Mouse (Mus musculus) splenic B cell, adult 2 months (primary cell): ENCODE data around the gene Rasgrp2.
A peak's percentile ranks its signal among the peaks of the same experiment; 100 is the strongest.

Experiments used
- DNase-seq: peaks from one replicate; pipeline ENCODE4 v3.0.0-alpha.2; 2011; ENCODE audit warnings: low read depth, low spot score
- H3K27me3 ChIP-seq: 2 replicates; pipeline ENCODE4 v1.6.1; 2012; ENCODE audit warnings: mild to moderate bottlenecking, low read length, moderate library complexity, mixed read lengths; ENCODE audit not compliant: control insufficient read depth, poor library complexity, insufficient read depth, severe bottlenecking
- H3K36me3 ChIP-seq: 2 replicates; pipeline ENCODE4 v1.6.1; 2012; ENCODE audit warnings: mild to moderate bottlenecking, low read length, moderate library complexity, mixed read lengths; ENCODE audit not compliant: control insufficient read depth, poor library complexity, insufficient read depth, severe bottlenecking

The Rasgrp2 gene

DNA sequence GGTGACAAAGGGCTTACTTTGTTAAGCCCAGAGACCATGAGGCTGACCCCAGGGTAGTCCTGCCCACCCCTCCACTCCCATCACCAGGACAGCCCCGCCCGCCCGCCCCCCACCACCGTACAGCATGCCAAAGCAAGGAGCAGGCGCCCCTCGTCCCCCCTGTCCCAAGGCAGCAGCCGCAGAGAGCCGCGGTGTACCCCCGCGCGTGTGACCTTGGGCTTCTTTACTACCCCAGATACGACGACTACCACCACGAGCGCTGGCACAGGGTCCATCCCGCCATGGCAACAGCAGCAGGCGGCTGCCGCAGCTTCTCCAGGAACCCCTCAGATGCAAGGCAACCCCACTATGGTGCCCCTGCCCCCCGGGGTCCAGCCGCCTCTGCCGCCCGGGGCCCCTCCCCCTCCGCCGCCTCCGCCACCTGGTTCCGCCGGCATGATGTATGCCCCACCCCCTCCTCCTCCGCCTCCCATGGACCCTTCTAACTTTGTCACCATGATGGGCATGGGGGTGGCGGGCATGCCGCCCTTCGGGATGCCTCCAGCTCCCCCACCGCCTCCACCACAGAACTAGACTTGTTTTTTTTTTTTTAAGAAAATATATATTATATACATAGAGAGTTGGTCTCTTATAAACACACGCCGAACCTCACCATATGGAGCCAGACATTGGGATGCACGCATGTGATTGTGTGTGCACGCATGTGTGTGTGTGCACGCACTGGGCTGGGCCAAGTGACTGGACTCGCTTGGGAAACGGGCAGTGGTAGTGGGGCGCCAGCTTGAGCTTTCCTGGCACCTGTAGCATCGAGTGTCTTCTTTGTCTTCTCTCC lies 23.5 kb upstream of the Rasgrp2 start:
- no peak for DNase-seq
- peaks cover 55% of the 10 kb centered on the region for H3K36me3 ChIP-seq
- no peaks in the 10 kb centered on the region for H3K27me3 ChIP-seq

DNA sequence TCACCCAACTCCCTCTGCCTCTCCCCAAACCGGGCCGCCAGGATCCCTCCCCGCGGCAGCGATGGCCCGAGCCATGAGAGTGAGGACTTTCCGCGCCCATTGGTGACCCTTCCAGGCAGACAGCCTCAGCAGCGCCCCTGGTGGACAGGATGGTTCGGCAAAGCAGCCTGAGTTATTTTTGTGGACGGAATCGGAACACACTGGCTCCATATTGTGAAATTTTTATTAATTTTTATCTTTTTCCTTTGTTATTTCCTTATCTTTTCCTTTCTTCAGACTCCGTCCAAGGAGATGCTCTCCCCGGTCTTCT lies 22.9 kb upstream of the Rasgrp2 start:
- DNase-seq: peak; percentile 44
- Histone ChIP-seq H3K36me3 (peaks cover 50% of the 10 kb centered on the region), H3K27me3 (no peaks in the 10 kb centered on the region)

DNA sequence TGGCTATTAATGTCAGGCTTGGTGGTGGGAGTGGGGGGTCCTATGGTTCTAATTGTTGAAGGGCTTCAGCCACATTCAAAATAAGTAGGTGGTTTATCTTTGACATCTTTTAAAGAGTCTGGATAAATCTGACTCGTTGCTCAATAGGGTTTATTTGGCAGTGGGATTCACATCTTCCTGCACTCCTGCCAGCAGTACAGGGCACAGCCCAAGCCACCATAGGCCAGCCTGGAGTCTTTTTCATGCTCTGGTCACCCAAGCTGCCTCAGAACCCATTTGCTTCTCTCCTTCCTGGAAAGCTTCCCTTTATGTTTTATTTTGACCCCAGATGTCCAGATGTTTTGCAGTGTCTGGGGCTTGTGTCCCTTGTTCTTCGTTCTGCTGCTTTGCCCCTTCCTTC lies 22.5 kb upstream of the Rasgrp2 start:
- Histone ChIP-seq H3K27me3 (no peaks in the 10 kb centered on the region), H3K36me3 (peaks cover 48% of the 10 kb centered on the region)
- DNase-seq: no peak

DNA sequence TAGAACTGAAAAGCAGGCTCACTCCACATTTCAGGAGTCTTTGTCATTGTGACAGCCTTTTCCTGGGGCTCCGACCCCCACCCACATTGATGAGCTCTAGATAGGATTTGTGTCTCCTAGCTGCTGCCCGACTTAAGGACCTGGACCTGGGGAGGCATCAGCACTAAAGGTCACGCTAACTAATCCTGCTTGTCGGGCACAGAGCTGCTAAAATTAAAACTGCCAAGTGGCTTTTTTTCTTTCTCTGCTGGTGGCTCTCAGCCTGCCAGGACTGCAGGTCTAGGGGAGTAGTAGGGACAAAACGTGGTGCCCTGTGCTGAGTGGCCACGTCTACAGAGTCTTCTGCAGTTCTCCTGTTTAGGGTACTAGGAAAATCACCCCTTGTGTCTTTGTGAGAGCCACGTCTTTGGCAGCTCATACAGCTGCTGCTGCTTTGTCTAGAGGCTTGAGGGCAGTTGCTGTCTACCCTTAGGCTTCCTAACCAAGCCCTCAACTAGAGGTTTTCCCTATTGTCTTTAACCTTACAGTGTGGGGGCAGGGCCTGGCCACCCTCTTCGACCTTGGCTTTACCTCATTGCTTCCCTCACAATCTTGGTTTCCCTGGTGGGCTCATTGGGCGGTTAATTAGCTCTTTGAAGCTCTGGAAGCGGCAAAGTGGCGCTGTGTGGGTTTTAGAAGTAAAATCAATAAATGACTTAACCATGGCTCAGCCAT lies 21.7 kb upstream of the Rasgrp2 start:
- no peaks in the 10 kb centered on the region for H3K27me3 ChIP-seq
- DNase-seq: no peak

DNA sequence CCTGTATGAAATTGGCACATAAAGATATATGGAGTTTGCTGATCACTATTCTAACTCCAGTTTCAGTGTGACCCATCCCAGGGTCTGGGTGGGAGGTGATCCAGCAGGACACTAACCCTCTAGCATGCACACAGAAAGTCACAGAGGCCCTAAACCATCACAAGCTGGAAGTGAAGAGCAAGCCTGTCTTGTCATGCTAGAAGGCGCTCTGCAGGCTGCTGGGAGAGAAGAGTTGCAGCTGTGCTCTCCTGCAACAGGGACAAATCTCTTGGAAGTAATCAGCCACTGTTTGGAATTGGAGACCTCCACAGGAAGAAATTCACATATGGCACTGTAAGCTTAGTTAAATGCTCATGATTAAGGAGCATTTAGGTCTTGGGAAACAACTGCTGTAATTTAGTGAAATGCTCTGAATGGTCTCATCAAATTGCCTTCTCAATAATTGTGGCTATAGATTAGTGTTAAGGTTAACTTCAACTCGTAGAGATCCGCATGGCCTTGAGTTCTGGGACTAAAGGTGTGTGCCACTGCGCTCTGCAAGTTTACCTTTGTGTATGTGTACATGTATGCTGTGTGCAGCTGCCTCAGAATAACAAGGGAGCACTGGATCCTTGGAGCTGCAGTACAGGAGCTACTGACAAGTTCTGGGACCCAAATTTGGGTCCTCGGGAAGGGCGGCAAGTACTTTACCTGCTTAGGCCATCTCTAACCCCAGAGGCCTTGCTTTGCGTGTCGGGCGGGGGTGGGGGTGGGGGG lies 18.6 kb upstream of the Rasgrp2 start:
- Histone ChIP-seq H3K27me3 (no peaks in the 10 kb centered on the region), H3K36me3 (peaks cover 23% of the 10 kb centered on the region)
- DNase-seq: no peak

More for the DNA sequence above, 21.7 kb upstream of the Rasgrp2 start:
- peaks cover 41% of the 10 kb centered on the region for H3K36me3 ChIP-seq

DNA sequence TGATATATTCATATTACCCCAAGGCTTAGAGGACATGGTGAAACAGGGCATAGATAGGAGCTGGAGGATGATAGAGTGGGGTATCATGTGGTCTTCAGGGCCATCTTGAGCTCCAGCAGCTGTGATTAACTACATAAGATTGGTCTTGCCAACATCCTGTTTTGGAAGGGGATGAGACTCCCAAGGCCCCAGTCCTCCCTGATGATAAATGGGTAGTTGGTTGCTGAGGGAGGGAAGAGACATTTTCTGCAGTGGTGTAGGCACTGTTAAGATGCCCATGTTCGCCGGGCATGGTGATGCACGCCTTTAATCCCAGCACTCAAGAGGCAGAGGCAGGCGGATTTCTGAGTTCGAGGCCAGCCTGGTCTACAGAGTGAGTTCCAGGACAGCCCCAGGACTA lies 17.9 kb upstream of the Rasgrp2 start:
- DNase-seq: no peak
- H3K36me3 ChIP-seq: peaks cover 18% of the 10 kb centered on the region
- no peaks in the 10 kb centered on the region for H3K27me3 ChIP-seq

DNA sequence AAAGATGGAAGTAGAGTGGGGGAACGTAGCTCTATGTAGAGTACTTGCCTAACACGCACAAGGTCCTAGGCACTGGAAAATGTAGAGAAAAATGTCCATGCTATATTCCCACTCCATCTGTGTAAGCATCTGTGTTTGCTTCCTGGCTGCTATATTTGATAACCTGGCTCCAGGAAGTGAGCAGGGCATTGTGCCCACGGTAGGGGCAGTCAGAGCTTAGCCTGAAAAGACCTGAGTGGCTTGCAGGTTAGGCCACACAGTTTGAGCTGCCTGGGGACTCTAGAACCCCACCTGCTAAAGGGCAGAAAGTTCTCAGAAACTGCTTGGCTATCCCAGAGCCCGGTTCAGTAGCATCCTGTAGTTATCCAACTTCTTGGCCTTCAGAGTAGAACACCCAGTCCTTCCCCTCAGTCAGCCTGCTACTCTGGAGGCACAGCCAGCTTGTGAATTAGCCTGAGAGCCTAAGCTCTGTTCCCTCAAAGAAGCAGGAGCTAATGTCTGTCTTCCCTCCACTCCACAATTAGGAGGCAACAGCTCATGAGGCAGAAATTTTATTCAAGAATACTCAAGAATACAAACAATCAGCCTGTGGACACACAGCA lies 16.7 kb upstream of the Rasgrp2 start:
- no peak for DNase-seq
- H3K27me3 ChIP-seq: no peaks in the 10 kb centered on the region
- H3K36me3 ChIP-seq: peaks cover 8% of the 10 kb centered on the region; the same call in 1 of the 2 replicates

DNA sequence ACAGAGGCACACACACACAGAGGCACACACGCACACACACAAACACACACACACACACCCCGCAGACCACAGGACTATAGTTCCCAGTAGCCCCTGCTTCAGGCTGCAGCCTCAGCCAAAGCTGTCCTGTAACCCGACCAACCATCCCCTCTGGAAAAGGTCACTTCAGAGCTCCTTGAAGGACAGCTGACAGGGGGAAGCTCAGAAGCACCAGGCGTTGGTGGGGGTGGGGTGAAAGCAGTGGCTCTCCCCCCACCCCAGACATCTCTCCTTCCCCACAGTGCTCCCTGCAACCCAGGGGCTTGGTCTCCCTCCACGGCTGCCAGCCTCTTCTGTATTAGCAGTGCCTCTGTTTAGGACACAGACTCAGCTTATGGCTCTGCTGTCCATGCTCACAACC lies 15.7 kb upstream of the Rasgrp2 start:
- no peak for DNase-seq
- peaks cover 4% of the 10 kb centered on the region; the same call in 1 of the 2 replicates for H3K36me3 ChIP-seq
- H3K27me3 ChIP-seq: no peaks in the 10 kb centered on the region

DNA sequence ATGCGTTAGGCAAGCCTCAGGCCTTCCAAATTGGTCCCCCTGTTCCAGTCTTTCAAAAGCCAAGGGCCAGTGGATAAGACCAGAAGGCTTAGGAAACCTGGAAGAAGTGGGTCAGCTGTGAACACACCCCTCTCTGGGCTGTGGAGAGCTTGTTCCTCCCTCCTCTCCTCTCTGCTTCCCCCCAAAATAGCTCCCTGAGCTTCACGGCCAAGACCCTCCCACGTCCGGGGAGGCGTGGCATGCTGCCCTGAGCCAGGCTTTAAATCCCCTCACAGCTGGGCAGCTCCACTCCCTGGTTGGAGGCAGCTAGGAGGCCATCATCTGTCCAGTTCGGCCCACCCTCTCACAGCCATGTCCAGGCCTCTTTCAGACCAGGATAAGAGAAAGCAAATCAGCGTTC lies 15.0 kb upstream of the Rasgrp2 start, which contains the start of gene Pygm:
Gene Pygm, plus strand, starts transcription at position 272 of the 400 bp plus-strand sequence.
- H3K36me3 ChIP-seq: no peaks in the 10 kb centered on the region
- DNase-seq: no peak

DNA sequence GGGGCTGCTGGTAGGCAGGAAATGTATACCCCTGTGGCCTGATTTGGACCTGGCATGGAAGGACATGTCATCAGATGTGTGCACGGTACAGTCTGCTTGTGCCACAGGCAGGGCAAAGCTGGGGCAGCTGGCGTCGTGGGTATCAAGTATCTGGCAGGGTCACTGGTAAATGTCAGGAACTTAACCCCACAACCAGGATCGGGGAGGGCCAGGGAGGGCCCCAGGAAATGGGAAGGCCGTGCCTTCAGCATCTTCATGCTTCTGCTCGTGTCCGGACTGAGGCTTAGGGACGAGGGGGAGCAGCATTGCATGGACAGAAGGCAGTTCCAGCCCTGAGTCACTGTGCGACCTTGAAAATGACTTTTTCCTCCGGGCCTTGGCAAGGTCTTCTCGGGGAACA lies 14.2 kb upstream of the Rasgrp2 start:
- H3K36me3 ChIP-seq: no peaks in the 10 kb centered on the region
- H3K27me3 ChIP-seq: no peaks in the 10 kb centered on the region
- DNase-seq: no peak

More for the DNA sequence above, 15.0 kb upstream of the Rasgrp2 start, which contains the start of gene Pygm:
- H3K27me3 ChIP-seq: no peaks in the 10 kb centered on the region

DNA sequence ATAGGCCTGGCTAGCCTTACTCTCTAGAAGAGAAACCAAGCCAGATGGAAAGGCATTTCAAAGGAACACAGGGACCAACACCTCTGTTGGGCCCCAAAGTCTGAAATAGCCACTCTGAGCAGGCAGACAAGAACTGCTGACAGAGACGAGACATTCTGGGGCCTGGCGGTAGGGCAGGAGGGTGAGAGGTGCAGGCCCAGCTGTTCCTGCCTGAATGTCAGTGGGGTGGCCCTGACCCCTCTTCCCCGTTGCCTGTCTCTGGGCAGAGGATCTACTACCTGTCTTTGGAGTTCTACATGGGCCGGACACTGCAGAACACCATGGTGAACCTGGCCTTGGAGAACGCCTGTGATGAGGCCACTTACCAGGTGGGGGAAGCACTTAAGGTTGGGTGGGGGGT lies 13.7 kb upstream of the Rasgrp2 start:
- Histone ChIP-seq H3K27me3 (no peaks in the 10 kb centered on the region), H3K36me3 (no peaks in the 10 kb centered on the region)
- DNase-seq: no peak

DNA sequence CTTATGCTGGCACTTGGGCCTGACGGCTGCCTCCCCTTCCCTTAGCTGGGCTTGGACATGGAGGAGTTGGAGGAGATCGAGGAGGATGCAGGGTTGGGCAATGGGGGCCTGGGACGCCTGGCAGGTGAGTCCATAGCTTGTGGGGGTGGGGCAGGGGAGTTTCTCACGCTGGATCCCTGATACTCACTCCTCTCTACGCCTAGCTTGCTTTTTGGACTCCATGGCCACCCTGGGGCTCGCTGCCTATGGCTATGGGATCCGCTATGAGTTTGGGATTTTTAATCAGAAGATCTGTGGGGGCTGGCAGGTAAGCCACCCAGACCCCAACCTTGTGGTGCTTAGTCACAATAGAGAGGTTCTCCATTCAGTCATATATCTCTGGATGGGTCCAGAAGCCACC lies 13.3 kb upstream of the Rasgrp2 start:
- DNase-seq: no peak
- H3K27me3 ChIP-seq: no peaks in the 10 kb centered on the region
- no peaks in the 10 kb centered on the region for H3K36me3 ChIP-seq

DNA sequence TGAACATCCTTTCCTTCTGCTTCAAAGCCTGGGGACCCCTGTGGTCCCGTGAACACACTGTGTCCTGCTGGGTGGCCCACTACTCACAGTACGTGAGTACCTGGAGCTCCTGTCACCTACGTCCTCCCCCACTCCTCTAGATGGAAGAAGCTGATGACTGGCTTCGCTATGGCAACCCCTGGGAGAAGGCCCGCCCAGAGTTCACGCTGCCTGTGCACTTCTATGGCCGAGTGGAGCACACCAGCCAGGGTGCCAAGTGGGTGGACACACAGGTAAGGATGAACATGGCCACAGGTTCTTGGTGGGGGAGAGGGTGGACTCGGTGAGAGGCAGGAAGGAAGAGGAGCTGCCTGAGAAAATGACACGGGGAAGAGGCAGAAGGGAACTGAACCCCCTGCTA lies 12.9 kb upstream of the Rasgrp2 start:
- no peaks in the 10 kb centered on the region for H3K36me3 ChIP-seq
- H3K27me3 ChIP-seq: no peaks in the 10 kb centered on the region
- DNase-seq: no peak

DNA sequence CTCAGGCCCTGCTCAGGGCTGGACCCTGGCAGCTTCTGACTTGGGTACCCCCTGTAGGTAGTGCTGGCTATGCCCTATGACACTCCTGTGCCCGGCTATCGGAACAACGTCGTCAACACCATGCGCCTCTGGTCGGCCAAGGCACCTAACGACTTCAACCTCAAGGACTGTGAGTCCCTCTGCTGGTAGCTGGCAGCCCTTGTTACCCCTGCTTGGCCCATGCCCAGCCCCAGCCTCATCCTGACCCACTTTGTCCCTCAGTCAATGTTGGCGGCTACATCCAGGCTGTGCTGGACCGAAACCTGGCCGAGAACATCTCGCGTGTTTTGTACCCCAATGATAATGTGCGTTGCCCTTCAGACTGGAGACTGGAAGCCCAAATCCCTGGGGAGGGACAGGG lies 11.1 kb upstream of the Rasgrp2 start:
- Histone ChIP-seq H3K27me3 (no peaks in the 10 kb centered on the region), H3K36me3 (no peaks in the 10 kb centered on the region)
- no peak for DNase-seq
